Mouse (Mus musculus) urinary bladder, adult 2 months (tissue): ENCODE data around the gene Itgb2l. TPM values are rescaled to one million over a fixed set of nuclear protein-coding genes. Genes with fewer than 3 reads are reported as not detected.
A peak's percentile ranks its signal among the peaks of the same experiment; 100 is the strongest.
"Not testable (repeated sequence)": the region's sequence is repeated elsewhere in the genome, so short reads cannot be mapped to it uniquely, and the experiment has no call there.

Source experiments
- DNase-seq: peaks from one replicate; pipeline ENCODE4 v3.0.0; 2022; ENCODE audit warnings: low spot score
- polyA plus RNA-seq: library from polyadenylated mRNA; depleted of rRNA; stranded (reverse); fragments of >200 nt; gene quantifications from 2 replicates; pipeline ENCODE4 v1.2.3, GENCODE M21; 2012; rRNA removed

The Itgb2l gene
- polyA plus RNA-seq, result 0.06 and 0.21 TPM in 2 replicates

GRCm38 (mm10) chr16:96443468-96443867, at the start of gene Itgb2l:
Gene Itgb2l (minus strand): TSS chr16:96443619.
- DNase-seq, result no peak

GRCm38 (mm10) chr16:96491530-96491929, 48.1 kb upstream of the Itgb2l start:
- no peak for DNase-seq

GRCm38 (mm10) chr16:96488038-96488437, 44.6 kb upstream of the Itgb2l start:
- no peak for DNase-seq

GRCm38 (mm10) chr16:96487007-96487684, 43.7 kb upstream of the Itgb2l start:
- no peak for DNase-seq

DNA sequence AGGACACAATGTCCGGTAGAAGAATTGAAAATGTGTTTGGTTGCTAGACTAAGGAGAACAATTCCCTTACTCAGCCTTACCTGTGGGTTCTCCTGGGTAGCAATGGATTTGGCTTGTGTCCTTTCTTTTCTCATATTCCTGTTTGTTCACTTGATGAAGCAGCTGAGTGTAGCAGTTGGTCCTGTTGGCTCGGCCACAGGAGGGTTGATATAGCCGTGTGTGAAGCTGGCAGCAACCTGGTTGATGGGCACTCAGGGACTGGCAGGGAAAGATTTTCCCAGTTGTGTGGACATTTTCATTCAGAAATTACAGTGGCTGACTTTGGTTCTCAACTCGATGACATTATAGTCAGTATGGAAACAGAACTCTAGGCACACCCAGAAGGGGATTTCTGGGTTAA, 38.4 kb upstream of the Itgb2l start:
- no peak for DNase-seq

- no peak for DNase-seq
Measured at GRCm38 (mm10) chr16:96474185-96474584, 30.8 kb upstream of the Itgb2l start.

DNA sequence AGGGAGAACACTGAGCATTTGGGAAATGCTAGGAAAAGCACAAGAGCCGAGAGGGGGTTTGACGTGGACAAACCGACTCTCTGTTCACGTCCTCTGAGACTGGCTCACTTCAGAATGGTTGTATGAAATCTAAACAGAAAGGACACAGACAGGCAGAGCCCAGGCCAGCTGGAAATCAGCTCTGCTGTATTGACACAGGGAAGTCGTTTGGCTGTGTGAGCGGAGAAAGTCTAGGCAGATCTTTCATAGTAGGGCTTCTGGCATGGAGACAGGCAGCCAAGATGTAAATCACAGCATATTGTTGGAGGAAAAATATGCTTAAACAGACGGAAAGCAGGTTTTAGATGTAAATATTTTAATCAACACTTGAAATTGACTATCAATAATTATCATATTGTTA, 29.4 kb upstream of the Itgb2l start:
- no peak for DNase-seq

- DNase-seq, result no peak
Measured at GRCm38 (mm10) chr16:96472361-96472760, 28.9 kb upstream of the Itgb2l start.

DNA sequence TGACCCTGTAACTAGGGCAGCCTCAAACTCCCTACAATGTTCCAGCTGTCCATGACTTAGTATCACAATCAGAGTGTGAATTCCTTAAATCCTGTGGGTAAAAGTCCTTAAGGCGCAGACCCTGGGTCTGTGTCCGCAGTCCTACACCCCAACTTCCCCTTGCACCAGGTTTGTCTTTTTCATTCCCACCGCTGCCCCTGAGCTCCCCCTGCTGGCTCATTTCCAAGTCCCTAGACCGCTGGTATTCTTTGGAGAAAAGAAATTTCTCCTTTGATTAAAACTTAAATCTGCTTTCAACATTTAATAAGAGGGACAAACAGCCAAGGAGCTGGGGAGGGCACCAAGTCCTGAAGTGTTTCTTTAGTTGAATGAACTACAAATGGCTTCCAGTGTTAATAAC, 26.2 kb upstream of the Itgb2l start:
- DNase-seq, result no peak

DNA sequence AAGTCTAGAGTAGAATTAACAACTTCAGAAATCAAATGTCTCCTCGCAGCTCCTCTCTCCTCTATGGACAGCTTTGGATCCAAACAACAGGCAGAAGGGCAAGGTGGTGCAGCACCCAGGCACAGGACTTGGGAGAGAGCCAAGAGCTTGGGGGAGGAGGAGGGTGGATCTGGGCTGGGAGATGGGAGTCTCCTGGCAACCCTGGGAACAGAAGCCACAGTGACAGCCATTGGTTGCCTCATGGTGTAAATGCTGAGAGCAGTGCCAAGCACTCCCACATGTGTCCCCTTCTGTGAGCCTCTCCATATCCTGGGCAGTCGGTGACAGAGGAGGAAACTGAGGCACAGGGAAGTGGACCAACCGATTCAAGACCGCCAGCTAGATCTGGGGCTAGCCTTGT, 25.3 kb upstream of the Itgb2l start:
- DNase-seq, result no peak

GRCm38 (mm10) chr16:96468011-96468410, 24.6 kb upstream of the Itgb2l start:
- no peak for DNase-seq

- peak; percentile 58 for DNase-seq
Measured at GRCm38 (mm10) chr16:96467445-96467844, 24.0 kb upstream of the Itgb2l start, which contains the start of gene Pcp4. Gene Pcp4 (plus strand): TSS chr16:96467606.

- no peak for DNase-seq
Measured at GRCm38 (mm10) chr16:96460788-96461187, 17.4 kb upstream of the Itgb2l start.

- no peak for DNase-seq
Measured at GRCm38 (mm10) chr16:96459356-96459755, 15.9 kb upstream of the Itgb2l start.

- DNase-seq, result no peak
Measured at GRCm38 (mm10) chr16:96457612-96458011, 14.2 kb upstream of the Itgb2l start.

DNA sequence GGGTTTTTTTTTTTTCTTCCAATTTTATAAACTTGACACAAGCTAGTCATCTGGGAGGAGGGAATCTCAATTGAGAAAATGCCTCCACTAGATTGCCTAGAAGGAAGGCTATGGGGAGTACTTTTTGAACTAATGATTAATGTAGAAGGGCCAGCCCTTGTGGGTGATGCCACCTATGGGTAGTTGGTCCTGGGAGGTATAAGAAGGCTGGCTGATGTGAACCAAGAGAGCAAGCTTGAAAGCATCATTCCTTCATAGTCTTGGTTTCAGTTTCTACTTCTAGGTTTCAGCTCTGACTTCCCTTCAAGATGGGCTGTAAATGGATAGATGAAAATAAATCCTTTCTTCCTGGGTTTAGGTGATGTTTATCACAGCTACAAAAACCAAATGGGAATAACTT, 10.7 kb upstream of the Itgb2l start:
- no peak for DNase-seq

DNA sequence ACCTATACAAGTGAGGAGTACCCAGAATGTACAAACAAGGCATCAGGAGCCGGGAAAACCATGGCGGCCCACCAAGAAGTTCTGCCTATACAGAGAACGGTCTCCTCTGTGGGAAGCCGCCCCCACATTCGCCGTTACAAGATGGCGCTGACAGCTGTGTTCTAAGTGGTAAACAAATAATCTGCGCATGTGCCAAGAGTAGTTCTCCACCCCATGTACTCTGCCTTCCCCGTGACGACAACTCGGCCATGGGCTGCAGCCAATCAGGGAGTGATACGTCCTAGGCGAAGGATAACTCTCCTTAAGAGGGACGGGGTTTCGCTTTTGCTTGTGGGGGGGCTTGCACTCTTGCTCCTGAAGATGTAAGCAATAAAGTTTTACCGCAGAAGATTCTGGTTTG, 7.5 kb upstream of the Itgb2l start:
- not testable (repeated sequence) for DNase-seq

DNA sequence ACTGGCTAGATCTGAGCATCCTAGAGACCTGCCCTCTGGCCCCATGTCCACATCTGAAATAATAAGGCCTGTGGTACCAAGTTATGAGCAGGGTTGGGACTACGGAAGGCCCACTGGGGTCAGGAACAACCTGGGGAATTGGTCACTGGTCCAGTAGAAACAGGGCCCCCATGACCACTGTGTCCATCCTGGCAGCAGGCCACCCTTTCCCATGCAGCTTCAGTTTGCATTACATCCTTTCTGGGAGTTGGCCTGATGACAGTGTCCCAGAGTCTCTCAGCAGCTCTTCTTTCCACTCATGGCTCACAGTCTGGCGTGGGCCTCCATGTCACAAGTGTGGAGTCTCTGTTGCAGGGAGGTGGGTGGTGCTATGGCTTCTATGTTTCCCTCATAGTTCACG, 1.6 kb downstream of the Itgb2l start:
- DNase-seq, result no peak

DNA sequence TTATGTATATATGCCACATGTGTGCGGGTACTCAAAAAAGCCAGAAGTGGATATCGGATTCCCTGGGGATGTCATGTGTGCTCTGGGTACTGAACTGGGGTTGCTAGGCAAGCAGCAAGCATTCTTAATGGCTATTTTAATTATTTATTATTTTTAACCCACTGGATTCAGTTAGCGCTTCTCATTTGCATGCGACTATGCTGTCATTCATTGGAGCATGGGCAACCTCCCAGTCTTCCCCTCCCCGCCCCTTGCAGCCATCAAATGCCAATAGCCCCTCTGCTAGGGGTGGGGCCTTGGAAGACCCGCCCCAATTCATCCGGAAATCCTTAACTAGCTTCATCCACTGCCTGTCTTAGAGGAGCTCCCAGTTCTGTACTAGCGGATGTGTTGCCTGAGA, 2.5 kb downstream of the Itgb2l start:
- no peak for DNase-seq

DNA sequence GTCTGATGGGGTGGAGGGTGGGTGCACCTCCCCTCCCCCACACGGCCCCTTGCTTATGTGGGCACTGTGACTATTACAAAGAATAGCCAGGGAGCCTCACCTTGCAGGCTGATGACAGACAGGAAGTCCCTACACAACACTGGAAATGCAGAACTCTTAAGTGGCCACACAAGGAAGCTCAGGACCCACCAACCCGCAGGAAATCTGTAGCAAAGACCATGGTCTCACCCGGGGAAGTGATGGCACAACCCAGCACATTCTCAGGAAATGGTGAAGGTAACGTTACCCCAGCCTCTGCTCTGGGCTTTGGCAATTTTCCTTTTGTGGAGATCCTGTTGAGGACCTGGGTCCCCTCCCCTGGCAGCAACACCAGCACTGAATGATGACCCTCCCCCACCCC, 3.7 kb downstream of the Itgb2l start:
- no peak for DNase-seq

GRCm38 (mm10) chr16:96438946-96439345, 4.5 kb downstream of the Itgb2l start:
- DNase-seq, result no peak

- DNase-seq, result no peak
Measured at GRCm38 (mm10) chr16:96434024-96434785, 9.2 kb downstream of the Itgb2l start.

- DNase-seq, result no peak
Measured at GRCm38 (mm10) chr16:96433266-96433665, 10.2 kb downstream of the Itgb2l start.
